Mouse (Mus musculus): ENCODE measurements around the gene Olfr1418.
"Not testable (repeated sequence)": the region's sequence is repeated elsewhere in the genome, so short reads cannot be mapped to it uniquely, and the experiment has no call there.

Gene Olfr1418

GRCm38 (mm10) chr19:11860966-11861365 is at the start of gene Olfr1418:
Gene Olfr1418, minus strand, starts transcription at chr19:11861066.
- DNase-seq: no peak

DNA sequence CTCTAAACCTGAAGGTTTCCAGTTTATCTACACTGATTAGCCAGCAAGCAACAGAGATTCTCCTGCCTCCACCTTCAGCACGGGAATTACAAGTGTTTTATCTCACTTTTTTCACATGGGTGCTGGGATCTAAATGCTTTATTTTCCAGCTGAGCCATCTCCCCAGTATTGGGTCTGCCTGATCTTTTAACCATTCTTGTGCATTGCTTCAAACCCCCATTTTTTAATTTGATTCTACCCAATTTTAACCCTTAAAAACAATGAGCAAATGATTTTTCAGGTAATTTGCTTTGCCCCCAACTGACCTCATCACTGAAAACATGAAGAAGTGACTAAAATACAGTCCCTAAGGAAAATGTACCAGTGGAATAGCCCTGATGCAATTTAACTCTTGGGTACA is 25.4 kb upstream of the Olfr1418 start, which contains the start of gene Olfr1420:
TSS of gene Olfr1420 (plus strand) at position 301 of the 400 bp plus-strand sequence.
- no peak for DNase-seq

- not testable (repeated sequence) for DNase-seq
These were observed 17.5 kb upstream of the Olfr1418 start for GRCm38 (mm10) chr19:11878404-11878803.

GRCm38 (mm10) chr19:11875006-11875405 is 14.1 kb upstream of the Olfr1418 start, which contains the start of gene Olfr1419:
Gene Olfr1419, minus strand, starts transcription at chr19:11875106.
- DNase-seq: no peak

- DNase-seq: no peak
These were observed 7.0 kb upstream of the Olfr1418 start for GRCm38 (mm10) chr19:11867837-11868236.

GRCm38 (mm10) chr19:11856506-11856905 is 4.4 kb downstream of the Olfr1418 start:
- DNase-seq: no peak

- DNase-seq: no peak
These were observed 6.0 kb downstream of the Olfr1418 start for GRCm38 (mm10) chr19:11854821-11855220.

DNA sequence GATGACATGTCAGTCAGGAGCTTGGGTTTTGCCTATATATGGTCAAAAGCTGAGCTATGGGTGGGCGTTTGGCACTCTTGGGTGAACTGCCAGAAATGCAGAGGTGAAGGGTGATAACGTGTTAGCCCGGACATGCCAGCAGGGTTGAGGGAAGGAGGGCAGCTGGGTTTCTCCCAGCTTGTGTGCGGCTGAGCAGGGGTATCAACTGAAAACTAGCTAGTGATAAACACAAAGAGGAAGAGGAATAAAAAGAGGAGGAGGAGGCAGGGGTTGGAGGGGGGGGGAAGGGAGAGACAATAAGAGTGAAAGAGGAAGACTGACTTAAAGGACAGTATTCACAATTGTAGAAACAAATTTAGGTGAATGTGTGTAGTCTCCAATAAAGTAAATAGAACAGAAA is 8.2 kb downstream of the Olfr1418 start:
- DNase-seq: no peak

- DNase-seq: no peak
These were observed 14.5 kb downstream of the Olfr1418 start for GRCm38 (mm10) chr19:11846333-11846732.

- no peak for DNase-seq
These were observed 21.7 kb downstream of the Olfr1418 start, which contains the start of gene Olfr1417 for GRCm38 (mm10) chr19:11839119-11839518. Gene Olfr1417, minus strand, starts transcription at chr19:11839219.

DNA sequence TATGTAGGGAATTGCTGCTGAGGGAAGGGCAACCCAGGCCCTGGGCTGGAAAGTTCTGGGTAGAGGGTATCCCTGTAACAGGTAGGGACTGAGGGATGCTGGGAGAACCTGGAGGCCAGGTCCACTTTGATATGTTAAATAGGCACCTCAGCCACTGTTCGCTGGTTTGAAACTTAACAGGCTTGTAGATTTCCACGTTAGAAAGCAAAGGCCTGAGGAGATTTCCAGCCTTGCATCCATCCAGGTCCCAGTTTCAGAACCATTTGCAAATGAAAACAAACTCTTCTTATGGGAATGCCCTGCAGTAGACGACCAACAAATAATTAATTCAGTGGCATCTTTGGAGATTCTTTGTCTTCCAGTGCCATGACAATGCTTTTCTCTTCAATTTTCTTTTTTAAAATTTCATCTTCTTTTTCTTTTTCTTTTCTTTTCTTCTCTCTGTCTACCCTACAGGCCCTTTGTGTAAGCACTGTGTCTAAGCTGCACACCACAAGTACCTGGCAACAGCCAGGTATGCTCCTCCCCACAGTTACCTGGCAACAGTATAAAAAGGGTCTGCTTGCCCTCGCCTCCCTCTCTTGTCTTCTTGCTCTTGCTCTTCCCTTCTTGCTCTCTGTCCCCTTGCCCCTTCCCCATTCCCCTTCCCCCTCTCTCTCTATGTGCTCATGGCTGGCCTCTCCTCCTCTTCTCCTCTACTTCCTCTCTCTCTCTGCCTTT is 37.4 kb downstream of the Olfr1418 start:
- no peak for DNase-seq

DNA sequence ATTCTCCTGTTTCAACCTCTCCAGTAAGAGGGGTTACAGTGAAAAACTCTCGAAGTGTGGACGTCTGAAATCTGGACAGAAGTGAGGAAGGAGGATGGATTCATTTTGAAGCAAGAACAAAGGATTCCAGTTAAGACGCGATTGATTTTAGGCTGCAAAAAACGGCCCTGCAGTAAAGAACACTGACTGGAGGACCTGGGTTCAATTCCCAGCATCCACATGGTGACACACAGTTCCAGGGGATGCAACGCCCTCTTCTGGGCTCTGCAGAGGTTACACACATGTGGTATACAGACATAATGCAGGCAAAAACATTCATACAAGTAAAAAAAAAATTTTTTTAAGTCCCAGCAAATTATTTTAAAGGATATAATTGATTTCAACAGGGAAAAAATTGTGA is 40.7 kb downstream of the Olfr1418 start:
- DNase-seq: no peak

DNA sequence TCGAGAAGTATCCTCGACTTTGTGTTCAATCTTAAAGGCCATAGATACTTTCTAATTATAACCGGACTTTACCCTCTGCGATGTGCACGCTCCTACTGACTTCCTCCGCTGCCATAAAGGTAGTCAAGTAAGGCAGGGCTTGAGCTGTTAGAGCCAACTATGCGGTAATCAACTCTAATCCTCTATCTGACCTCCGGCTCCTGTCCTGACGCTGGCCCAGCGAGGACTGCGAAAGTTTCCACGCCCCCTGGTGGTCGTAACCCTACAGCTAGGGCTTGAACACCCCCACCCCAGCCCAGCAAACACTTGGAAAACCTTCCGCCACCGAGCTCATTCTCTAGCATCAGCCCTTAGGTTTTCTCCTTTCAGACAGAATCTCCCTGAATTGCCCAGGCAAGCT is 41.1 kb downstream of the Olfr1418 start:
- DNase-seq: peak; percentile 92

DNA sequence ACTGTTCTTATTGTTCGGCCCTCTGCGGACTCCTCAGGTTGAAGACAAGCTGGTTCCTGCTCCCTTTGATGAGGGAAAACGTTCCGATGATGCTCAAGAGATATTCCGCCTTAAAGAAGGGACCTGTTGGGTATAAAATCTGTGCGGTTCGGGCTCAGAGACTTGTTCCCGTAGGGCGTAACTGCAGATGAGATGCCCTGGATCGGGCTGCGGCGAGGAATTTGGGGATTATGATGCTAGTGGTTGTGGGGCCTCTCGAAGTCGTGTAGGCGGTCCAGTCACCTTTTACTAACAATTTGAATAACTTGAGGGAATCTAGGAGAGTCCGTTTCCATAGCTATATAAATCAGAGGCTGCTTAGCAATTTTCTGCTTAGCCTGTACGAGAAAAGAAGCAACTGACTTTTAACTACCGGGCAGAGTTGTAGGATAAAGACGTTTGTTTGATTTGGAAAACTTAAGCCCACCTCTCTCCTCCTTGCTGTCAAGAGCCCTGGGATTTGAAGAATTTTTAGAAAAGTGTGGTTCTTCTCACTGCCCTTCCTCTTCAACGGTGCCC is 41.6 kb downstream of the Olfr1418 start, which contains the start of gene Stx3:
TSS of gene Stx3 (minus strand) at position 261 of the 558 bp plus-strand sequence.
- peak; percentile 38 for DNase-seq

DNA sequence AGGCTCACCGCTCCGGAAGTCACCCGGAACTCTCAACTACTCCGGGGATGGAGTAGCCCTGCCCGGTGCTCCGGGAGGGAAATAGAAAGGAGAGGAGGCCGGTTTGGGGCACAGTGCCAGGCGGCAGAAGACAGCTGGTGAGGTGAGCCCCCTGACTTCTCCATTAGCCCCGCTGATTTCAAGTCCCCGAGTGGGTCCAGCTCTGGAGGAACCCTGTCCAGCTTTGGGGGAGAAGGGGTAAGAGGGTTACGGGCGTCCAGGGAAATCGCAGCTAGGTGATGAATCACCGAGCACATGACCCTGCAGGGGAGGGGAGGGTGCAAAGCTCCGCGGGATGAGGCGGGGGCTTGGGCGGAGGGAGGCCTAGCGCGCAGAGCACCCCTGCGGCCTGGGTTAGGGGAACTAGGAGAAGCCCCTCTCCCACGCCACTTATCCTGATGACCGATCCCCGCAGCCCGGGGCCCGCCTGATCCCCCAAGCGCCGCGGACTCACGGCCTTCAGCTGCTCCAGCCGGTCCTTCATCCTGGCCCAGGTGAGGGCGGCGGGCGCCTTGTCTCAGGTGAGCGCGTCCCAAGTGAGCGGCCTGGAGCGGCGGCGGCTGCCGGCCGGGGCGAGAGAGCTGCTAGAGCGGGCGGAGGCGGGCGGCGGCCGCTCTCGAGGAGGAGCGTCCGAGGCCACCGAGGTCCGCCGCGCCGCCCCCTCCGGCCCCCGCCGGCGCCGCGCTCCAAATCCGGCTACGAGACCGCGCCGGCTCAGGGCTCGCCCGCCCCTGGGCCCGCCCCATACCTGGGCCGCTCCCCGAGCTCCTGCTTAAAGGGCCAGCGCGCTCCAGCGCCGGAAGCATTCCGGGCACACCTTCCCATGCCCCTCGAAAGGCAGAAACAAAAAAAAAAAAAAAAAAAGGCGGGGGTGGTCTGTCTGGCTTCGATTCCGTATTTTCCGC is 42.4 kb downstream of the Olfr1418 start:
- peak; percentile 60 for DNase-seq

DNA sequence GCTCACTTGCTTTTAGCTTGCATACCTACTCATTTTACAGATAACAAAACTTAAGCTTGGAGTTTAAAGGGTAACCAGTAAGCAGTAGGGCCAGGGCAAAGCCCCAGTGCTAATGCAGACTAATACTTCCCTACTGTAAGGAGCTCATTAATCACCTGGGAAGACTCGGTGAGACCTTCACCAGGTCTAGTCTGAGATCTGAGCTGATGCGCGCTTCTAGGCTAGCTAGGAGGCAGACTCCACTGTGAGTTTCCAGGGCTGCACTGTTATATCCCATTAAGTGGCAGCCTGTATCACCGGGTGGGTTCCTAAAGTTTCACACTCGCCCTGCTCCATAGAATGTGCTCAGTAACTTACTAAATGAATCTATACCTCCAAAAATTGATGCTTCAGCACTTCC is 43.3 kb downstream of the Olfr1418 start:
- peak; percentile 27 for DNase-seq

GRCm38 (mm10) chr19:11816706-11817105 is 44.2 kb downstream of the Olfr1418 start:
- no peak for DNase-seq

DNA sequence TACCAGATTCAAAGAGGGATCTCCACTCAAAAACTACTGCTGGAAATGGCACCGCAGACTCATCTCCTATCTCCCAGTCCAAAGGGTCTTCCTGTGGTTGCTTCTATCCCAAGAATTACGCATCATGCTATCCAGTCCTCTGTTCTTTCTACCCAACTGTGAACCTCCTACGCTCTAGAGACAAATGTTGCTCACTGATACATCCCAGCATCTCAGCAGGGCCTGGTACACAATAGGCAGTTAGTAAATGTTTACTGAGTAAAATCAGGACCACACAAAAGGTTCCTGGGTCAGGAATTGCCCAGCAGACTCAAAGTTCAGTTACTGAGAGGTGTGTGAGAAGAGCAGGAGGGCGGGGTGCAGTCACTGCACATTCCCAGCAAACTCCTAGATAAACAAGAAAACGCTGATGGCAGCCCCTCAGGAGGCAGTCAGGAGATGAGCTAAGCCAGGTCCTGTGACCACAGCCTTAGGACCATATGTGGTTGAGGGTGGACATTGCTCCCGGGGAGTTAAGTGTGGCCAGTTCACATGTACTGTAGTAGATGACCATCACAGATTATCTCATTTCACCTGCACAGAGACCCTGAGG is 46.0 kb downstream of the Olfr1418 start:
- no peak for DNase-seq

- peak; percentile 77 for DNase-seq
These were observed 47.2 kb downstream of the Olfr1418 start for GRCm38 (mm10) chr19:11813649-11814048.

- peak; percentile 7 for DNase-seq
These were observed 47.7 kb downstream of the Olfr1418 start for GRCm38 (mm10) chr19:11813136-11813535.

GRCm38 (mm10) chr19:11811688-11812365 is 49.0 kb downstream of the Olfr1418 start:
- peak; percentile 91 for DNase-seq

- peak; percentile 53 for DNase-seq
These were observed 50.0 kb downstream of the Olfr1418 start for GRCm38 (mm10) chr19:11810856-11811255.

All from retina, postnatal 1 day (tissue).